Mouse (Mus musculus) midbrain, embryonic 16.5 days (tissue): ENCODE results near the gene Hmg20b. TPM values are rescaled to one million over a fixed set of nuclear protein-coding genes. Genes with fewer than 3 reads are reported as not detected.

Experiments
- ATAC-seq: fragments of 200-750 bp; cut with Nextera tagmentation; 2 replicates; pipeline ENCODE4 v1.8.0; 2017; ENCODE audit warnings: moderate TSS enrichment
- H3K27ac ChIP-seq: fragments of 300-500 bp; sonication (generic); 2 replicates; pipeline ENCODE4 v1.5.1; 2014; ENCODE audit warnings: mild to moderate bottlenecking, low read length, mixed read lengths
- H3K27me3 ChIP-seq: fragments of 300-500 bp; sonication (generic); 2 replicates; pipeline ENCODE4 v1.6.1; 2014; ENCODE audit warnings: low read depth, low read length, mixed read lengths; ENCODE audit not compliant: control insufficient read depth, insufficient read depth
- H3K36me3 ChIP-seq: fragments of 300-500 bp; sonication (generic); 2 replicates; pipeline ENCODE4 v1.6.1; 2014; ENCODE audit warnings: mild to moderate bottlenecking, low read length, moderate library complexity, mixed read lengths; ENCODE audit not compliant: control insufficient read depth, insufficient read depth
- H3K4me1 ChIP-seq: fragments of 300-500 bp; sonication (generic); 2 replicates; pipeline ENCODE4 v1.6.1; 2014; ENCODE audit warnings: mild to moderate bottlenecking, low read length, mixed read lengths; ENCODE audit not compliant: control insufficient read depth, insufficient read depth
- H3K4me2 ChIP-seq: fragments of 300-500 bp; sonication (generic); 2 replicates; pipeline ENCODE4 v1.6.1; 2014; ENCODE audit warnings: mild to moderate bottlenecking, low read length, mixed read lengths
- H3K4me3 ChIP-seq: fragments of 300-500 bp; sonication (generic); 2 replicates; pipeline ENCODE4 v1.5.1; 2014; ENCODE audit warnings: low read depth, mild to moderate bottlenecking, low read length, moderate library complexity, mixed read lengths
- H3K9ac ChIP-seq: fragments of 300-500 bp; sonication (generic); 2 replicates; pipeline ENCODE4 v1.6.1; 2014; ENCODE audit warnings: low read depth, low read length, mixed read lengths
- H3K9me3 ChIP-seq: fragments of 300-500 bp; sonication (generic); replicated peaks from 2 replicates; pipeline ENCODE4 v1.6.1; 2014; ENCODE audit warnings: mild to moderate bottlenecking, low read length, mixed read lengths; ENCODE audit not compliant: control insufficient read depth, poor library complexity, severe bottlenecking
- WGBS: fragments of 180-500 bp; shearing (Covaris S2); extraction: QIAGEN DNeasy Blood & Tissue Kit; methylation state at CpG from one replicate; pipeline ENCODE4 v1.1.7; 2014; 5-methylcytosine and 5-hydroxymethylcytosine counted together
- polyA plus RNA-seq: library from polyadenylated mRNA; unstranded; fragments of >200 nt; fragmentation: Nextera tagmentation; extraction: Ambion mirVana; gene quantifications from 2 replicates; pipeline ENCODE4 v1.2.1, GENCODE M21; 2015

The Hmg20b gene
- polyA plus RNA-seq, 1 experiment from 2014 or later = 25.0 TPM

GRCm38 (mm10) chr10:81383802-81384604 is 33.7 kb upstream of the Hmg20b start, which contains the start of the genes Dohh and Gm48551:
Gene Dohh, plus strand, starts transcription at chr10:81384428.
Gene Gm48551, plus strand, starts transcription at chr10:81384466.
- WGBS = 7% methylated on average over 53 of the region's 54 CpGs
- Histone ChIP-seq H3K27ac (peak within 1 kb of the TSS; percentile 85), H3K9me3 (no peaks in the 10 kb centered on the region), H3K9ac (peak within 1 kb of the TSS; percentile 84), H3K27me3 (no peaks in the 10 kb centered on the region), H3K4me1 (peaks cover 17% of the 10 kb centered on the region), H3K4me2 (peak within 1 kb of the TSS; percentile 98), H3K4me3 (peak within 1 kb of the TSS; percentile 69), H3K36me3 (peaks cover 12% of the 10 kb centered on the region)
- peak; percentile 95 for ATAC-seq

GRCm38 (mm10) chr10:81382039-81382438 is 31.8 kb upstream of the Hmg20b start:
- Histone ChIP-seq H3K9ac (0 out of 2 replicates have a peak overlapping the region, but pooled peaks have one; percentile 3), H3K27me3 (no peaks in the 10 kb centered on the region), H3K4me1 (peaks cover 24% of the 10 kb centered on the region), H3K9me3 (no peaks in the 10 kb centered on the region), H3K27ac (no peak overlapping the region), H3K36me3 (peaks cover 5% of the 10 kb centered on the region; the same call in 1 of the 2 replicates), H3K4me2 (no peak overlapping the region), H3K4me3 (no peak overlapping the region)
- ATAC-seq = no peak
- 82% methylated on average over 5 of the region's 5 CpGs for WGBS

GRCm38 (mm10) chr10:81379809-81380378 is 29.6 kb upstream of the Hmg20b start:
- Histone ChIP-seq H3K27me3 (no peaks in the 10 kb centered on the region), H3K9ac (no peak overlapping the region), H3K4me3 (no peak overlapping the region), H3K4me2 (no peak overlapping the region), H3K36me3 (no peaks in the 10 kb centered on the region), H3K9me3 (no peaks in the 10 kb centered on the region), H3K4me1 (peaks cover 26% of the 10 kb centered on the region), H3K27ac (no peak overlapping the region)
- no peak for ATAC-seq
- WGBS = 91% methylated on average over 6 of the region's 6 CpGs

GRCm38 (mm10) chr10:81379183-81379553 is 28.9 kb upstream of the Hmg20b start:
- Histone ChIP-seq H3K4me1 (peaks cover 24% of the 10 kb centered on the region), H3K27ac (peak overlapping the region; percentile 75), H3K4me3 (peak overlapping the region; percentile 79), H3K9me3 (no peaks in the 10 kb centered on the region), H3K36me3 (no peaks in the 10 kb centered on the region), H3K9ac (peak overlapping the region; percentile 43), H3K4me2 (peak overlapping the region; percentile 58), H3K27me3 (no peaks in the 10 kb centered on the region)
- no peak; the same call in 1 of the 2 replicates for ATAC-seq
- WGBS = 57% methylated on average over 3 of the region's 3 CpGs

DNA sequence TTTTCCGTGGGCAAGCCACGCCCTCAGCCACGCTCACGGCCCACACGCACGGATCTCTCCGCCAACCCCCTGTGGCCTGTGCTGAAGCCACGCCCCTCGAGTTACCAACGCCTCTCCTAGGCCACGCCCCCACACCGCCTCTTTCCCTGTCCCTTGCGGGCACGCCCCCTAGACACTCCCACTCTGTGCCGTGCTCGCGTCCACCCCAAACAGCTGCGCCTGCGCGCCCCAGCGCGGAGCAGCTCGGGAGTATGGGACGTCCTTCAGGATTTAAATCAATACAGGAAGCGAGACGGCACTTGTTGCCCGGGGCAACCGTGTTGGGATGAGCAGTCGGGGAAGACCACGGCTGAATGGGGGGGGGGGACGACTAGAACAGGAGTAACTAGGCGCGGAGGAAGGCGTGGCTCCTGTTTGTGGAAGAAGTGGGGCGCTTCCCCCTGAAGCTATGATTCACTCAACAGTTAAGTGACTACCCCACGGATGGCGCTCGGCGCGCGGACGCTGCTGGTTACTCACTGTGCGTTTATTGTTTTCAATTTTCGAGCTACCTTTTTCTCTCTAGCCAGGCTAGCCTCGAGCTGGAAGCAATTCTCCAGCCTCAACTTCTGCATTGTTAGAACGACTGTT is 28.4 kb upstream of the Hmg20b start:
- Histone ChIP-seq H3K4me3 (peak overlapping the region; percentile 79), H3K9ac (peak overlapping the region; percentile 43), H3K4me1 (peaks cover 24% of the 10 kb centered on the region), H3K27ac (peak overlapping the region; percentile 75), H3K4me2 (peak overlapping the region; percentile 58), H3K9me3 (no peaks in the 10 kb centered on the region), H3K27me3 (no peaks in the 10 kb centered on the region), H3K36me3 (no peaks in the 10 kb centered on the region)
- peak; percentile 96 for ATAC-seq
- under 1% methylated on average over 46 of the region's 46 CpGs for WGBS

DNA sequence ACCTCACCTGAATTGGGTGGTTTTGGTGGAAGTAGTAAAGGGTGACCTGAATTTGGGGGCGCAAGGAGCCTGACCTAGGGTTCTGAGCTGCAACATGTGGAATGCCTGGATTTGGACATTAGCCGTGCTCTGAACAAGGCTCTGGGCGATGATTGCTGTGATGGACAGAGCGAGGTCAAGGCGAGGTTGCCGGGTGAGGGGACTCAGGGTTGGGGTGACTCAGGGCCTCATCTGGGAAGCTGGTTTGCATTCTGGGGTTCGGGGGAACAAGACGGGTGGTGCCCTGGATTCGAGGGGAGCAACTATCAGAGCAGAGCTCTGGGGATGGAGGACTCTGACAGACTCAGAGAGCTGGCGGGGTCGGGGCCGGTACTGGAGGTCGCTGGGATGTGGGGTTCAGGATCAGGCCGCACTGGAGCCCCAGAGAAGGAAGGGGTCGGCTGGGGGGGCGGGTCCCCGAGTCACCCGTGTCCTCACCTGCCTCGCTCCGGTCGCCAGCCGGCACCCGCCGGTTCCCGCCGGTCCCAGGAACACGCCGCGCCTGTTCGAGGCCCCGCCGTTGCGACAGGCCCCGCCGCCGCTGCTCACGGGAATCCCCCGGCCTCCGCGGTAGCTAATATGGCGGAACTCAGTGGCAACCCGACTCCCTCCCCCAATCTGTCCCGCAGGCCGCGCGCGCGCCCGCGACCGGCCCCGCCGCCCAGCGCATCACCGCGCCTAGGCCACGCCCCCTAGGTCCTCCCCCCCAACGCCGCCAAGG is 27.7 kb upstream of the Hmg20b start, which contains the start of gene Fzr1:
Fzr1 (minus strand) TSS at position 724 of the 760 bp plus-strand sequence.
- WGBS = 2% methylated on average over 35 of the region's 59 CpGs
- H3K27me3 ChIP-seq = no peaks in the 10 kb centered on the region
- H3K9ac ChIP-seq = peak within 1 kb of the TSS; percentile 90
- peaks cover 2% of the 10 kb centered on the region; the same call in 1 of the 2 replicates for H3K36me3 ChIP-seq
- H3K4me1 ChIP-seq = peaks cover 24% of the 10 kb centered on the region
- H3K27ac ChIP-seq = peak within 1 kb of the TSS; percentile 84
- H3K4me3 ChIP-seq = peak within 1 kb of the TSS; percentile 79
- peak; percentile 61 for ATAC-seq
- H3K9me3 ChIP-seq = no peaks in the 10 kb centered on the region
- peak within 1 kb of the TSS; percentile 94 for H3K4me2 ChIP-seq

- H3K27me3 ChIP-seq = no peaks in the 10 kb centered on the region
- no peaks in the 10 kb centered on the region for H3K9me3 ChIP-seq
- H3K36me3 ChIP-seq = peaks cover 2% of the 10 kb centered on the region; the same call in 1 of the 2 replicates
- peak overlapping the region; percentile 94 for H3K4me2 ChIP-seq
- H3K9ac ChIP-seq = peak overlapping the region; percentile 90
- no peak for ATAC-seq
- H3K4me3 ChIP-seq = peak overlapping the region; percentile 79
- no peak overlapping the region for H3K27ac ChIP-seq
- H3K4me1 ChIP-seq = peaks cover 24% of the 10 kb centered on the region
- 58% methylated on average over 2 of the region's 2 CpGs for WGBS
Observed at GRCm38 (mm10) chr10:81377362-81377664, 27.0 kb upstream of the Hmg20b start.

DNA sequence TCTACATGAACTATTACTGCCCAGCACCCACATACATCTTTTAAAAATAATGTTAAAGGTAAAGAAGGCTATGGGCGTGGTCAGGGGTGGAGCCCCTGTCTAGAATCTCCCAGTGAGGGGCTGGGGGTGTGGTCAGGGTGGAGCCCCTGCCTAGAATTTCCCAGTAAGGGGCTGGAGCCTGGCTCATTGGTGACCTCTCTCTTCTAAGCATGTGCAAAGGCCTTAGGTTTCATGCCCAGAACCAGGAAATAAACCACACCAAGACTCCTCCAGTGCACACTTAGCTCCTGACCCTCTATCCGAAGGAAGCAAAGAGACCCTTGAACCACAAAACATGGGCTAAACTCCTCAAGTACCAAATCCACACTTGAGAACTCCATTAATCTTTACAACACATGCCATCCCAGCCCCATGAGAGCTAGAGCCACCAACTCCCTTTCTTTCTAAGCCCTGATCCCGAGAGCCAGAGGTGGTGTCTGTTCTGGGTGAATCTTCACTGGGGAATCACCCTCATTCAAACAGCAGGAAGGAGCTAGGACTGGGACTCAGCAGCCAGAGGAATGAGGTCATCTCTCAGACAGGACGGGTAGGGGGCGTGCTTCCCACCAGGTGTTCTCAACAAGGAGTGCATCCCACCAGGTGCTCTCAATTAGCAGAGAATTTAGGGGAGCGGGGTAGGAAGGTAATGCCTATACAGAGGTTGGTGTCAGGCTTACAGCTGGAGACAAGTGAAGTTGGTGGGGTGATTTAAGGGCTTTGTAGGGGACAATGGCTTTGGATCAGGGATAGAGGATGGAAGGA is 26.5 kb upstream of the Hmg20b start:
- Histone ChIP-seq H3K4me3 (peak overlapping the region; percentile 79), H3K36me3 (peaks cover 2% of the 10 kb centered on the region; the same call in 1 of the 2 replicates), H3K9me3 (no peaks in the 10 kb centered on the region), H3K27me3 (no peaks in the 10 kb centered on the region), H3K4me2 (peak overlapping the region; percentile 94), H3K4me1 (peaks cover 24% of the 10 kb centered on the region), H3K27ac (no peak overlapping the region), H3K9ac (peak overlapping the region; percentile 90)
- no peak for ATAC-seq
- WGBS = 46% methylated on average over 6 of the region's 6 CpGs
